Mouse (Mus musculus) testis, postnatal 14 days (tissue): ENCODE measurements around the gene Ercc5.

ENCODE experiments used
- DNase-seq: peaks from one replicate; pipeline ENCODE4 v3.0.0; 2021; ENCODE audit warnings: low spot score

Ercc5 gene

DNA sequence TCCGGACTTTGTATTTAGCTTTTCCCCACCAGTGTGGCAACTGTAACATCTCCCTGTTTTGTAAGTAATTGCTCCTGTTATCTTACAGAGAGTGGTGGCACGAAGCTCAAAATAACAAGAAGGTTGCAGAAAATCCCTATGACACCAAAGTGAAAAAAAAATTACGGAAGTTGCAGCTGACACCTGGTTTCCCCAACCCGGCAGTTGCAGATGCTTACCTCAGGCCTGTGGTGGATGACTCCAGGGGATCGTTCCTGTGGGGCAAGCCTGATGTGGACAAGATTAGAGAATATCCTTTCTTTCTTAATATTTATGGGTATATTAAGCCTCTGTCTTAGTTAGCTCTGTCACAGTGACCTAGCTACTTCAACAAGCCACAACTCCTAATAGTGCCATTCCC lies 30.5 kb downstream of the Ercc5 start:
- DNase-seq: no peak

DNA sequence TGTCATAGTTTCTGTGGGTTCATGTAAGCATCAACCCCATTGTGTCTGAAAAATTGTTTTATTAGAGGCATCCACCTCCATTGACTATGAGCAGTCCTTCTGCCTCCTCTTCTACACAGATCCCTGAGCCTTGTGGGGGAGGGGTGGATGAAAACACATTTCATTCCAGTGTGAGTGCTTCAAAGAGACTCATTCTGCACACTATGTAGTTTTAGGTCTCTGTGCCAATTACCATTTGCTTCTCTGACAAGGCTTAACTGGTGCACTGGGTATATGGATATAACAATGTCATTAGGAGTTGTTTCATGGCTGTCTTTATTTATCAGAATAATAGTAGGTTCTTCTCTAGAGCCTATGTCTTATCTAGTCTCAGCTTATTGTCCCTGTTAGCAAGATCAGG lies 38.9 kb downstream of the Ercc5 start:
- DNase-seq: no peak

DNA sequence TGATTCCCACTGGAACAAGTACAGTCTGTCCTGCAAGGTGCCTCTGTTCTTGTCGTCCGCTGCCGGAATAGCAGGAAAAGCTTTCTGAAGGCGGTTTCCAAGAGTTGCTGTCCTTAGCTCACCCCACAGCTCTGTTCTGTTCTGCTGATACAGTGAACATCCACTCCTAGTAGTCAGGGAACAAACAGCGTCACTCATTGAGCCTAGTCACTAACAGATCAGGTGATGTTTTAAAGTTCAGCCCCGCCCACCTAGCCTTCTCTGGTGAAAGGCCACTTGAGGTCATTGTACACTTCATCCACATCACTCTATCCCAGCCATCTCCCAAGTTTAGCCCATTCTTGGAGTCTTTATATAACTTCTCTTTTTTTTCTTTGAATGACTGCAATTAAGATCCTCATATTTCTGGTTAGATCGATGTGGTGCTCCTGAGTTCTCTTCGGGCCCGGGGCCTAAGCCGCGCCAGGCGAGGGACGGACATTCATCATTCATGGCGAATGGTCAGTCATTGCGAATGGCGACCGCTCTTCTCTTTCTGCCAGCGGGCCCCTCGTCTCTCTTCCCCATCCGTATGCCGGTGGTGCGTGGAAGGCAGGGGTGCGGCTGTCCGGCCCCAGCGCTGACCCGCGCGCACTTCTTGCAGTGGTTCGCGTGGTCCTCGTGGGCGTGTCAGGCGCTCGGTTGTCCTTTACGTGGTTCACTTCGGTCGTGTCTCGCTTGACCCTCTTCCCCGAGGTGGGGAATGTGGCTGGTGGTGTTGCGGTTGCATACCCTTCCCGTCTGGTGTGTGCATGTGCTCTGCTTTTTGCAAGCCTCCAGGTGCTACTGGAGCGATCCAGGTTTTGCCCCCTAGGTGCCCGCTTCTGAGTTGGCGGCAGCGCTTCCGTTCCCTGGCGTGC lies 51.0 kb downstream of the Ercc5 start:
- peak; percentile 49 for DNase-seq

DNA sequence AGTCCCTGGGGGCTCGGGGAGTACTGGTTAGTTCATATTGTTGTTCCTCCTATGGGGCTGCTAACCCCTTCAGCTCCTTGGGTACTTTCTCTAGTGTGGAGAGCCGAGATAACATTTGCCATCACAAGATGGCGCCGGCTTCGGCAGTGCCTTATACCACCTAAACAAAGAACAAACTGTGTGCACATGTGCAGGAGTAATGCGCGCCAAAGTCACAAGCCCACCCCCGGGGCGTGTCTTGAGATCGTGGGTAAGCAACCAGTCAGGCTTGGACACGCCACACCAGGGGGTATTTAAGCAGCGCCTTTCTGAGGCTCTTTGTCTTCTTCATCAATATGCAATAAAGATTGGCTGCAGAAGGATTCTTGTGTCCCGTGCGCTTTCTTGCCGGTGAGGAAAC lies 55.3 kb downstream of the Ercc5 start:
- no peak for DNase-seq

DNA sequence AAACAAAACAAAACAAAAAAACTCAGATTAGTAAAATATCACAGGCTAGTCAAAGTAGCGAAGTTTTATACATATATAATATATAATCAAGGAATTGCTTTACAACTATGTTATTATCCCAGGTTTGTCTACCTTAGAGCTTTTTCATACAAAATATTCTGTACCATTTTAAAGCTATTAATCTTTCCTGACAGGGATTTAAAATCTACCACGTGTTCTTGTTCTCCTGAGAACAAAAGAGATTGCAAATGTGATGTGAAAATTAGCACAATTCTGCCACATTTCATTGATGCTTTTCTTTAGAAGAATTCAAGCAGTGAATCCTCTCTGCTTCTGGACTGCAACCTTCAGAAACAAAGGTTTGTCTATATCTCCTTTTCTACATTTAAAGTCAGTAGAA lies 66.9 kb downstream of the Ercc5 start:
- no peak for DNase-seq

DNA sequence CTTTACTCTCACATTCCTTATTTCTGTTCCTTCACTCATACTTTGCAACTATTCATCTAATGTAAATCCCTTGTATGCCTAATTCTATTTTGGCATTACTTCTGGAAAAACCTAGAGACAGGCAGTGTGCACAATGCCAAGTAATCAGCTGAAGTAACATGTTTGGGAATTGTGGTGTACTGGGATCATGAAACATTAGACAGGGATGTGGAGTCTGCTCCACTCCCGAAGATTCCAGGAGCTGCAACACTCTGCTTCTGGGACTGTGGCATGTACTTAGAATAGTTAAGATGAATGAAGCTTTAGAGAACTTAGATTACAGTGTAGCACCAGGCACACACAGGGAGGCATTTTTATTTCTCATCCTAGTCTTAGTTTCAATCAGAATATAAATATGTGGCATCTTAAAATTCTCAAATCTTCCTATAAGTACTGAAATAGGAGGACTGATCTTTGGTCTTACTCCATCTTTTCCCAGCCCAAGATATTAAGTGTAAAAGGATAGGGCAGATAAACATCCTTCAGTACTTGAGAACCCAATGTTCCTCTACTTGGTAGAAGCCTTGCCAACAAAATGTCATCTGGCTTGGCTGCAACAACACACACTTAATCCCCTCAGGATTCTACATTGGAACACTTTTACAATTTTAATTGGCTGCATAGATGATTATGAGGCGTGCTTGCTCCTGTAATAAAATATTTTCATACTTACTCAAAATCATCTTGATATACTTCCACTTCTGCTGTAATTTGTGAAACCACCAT lies 69.0 kb downstream of the Ercc5 start:
- peak; percentile 7 for DNase-seq

DNA sequence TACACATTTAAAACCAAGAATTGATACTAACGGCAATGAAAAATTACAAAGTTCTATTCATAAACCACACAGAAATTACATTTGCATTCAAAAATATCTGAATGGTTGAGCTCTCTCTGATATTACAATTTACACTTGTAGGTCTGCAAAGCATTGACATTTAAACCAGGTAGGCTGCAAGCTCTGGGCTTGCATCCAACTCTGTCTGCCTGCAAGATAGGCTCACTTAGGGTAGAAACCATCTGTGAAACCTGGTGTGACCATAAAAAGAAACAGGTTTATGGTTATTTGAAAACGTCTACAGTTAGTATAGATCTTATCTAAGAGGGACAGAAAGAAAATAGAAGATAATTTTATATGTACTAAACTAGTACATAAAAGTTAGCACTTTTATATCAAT lies 69.6 kb downstream of the Ercc5 start:
- no peak for DNase-seq

DNA sequence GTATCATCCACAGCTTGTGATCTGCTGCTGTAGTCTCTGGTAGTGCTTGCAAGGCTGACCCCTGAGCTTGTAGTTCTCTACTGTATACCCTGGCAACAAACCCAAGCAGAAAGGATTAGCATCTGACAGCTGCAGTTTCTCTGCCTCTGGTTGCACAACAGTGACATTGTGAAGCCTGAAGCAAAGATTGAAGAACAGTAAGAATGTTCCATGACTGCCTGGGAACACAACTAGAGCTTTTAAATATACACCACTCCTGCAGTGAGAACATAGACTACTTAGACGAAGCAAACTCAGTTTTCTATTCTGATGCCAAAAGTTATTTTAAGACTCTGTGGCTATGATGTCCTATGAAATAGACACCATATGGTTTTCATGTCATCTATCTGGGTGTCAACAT lies 71.3 kb downstream of the Ercc5 start, which contains the start of gene Mettl21e:
Gene Mettl21e (minus strand): TSS at position 86 of the 400 bp plus-strand sequence.
- DNase-seq: no peak

DNA sequence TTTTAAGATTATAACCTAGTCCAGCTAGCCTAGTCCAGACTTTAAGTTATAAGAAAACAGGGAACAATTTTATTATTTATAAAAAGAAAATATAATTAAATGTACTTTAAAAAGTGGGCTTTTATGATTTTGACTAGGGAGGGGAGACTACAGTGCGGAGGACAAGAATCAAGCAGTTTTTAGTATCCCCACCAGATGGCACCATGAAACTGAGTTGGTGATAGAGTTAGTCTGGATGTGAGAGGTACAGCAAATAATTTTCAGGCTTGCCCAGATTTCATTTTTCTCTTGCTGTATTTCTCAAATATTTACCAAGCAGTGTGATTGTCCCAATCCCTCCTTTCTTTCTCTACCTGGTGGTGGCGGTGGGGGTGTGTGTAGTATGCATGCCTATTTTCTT lies 81.5 kb downstream of the Ercc5 start:
- no peak for DNase-seq
